Mouse (Mus musculus) left cerebral cortex, adult 9 months (tissue): ENCODE measurements around the gene Ear2.
"Not testable (repeated sequence)": the region's sequence is repeated elsewhere in the genome, so short reads cannot be mapped to it uniquely, and the experiment has no call there.

ENCODE experiments used
- DNase-seq, 2 experiments: peaks; one replicate each; pipeline ENCODE4 v3.0.0; 2022; ENCODE audit warnings: low spot score in 2 of 2

The Ear2 gene

GRCm38 (mm10) chr14:44102354-44102753 is at the start of gene Ear2:
Ear2 (plus strand) TSS chr14:44102654.
- not testable (repeated sequence) for DNase-seq

GRCm38 (mm10) chr14:44067879-44068278 is 34.6 kb upstream of the Ear2 start:
- peak in 1 of 2 experiments; percentile 21 for DNase-seq

GRCm38 (mm10) chr14:44070595-44070994 is 31.9 kb upstream of the Ear2 start:
- not testable (repeated sequence) for DNase-seq

- not testable (repeated sequence) for DNase-seq
Measured at GRCm38 (mm10) chr14:44077785-44078341, 24.6 kb upstream of the Ear2 start.

- not testable (repeated sequence) for DNase-seq
Measured at GRCm38 (mm10) chr14:44086588-44086987, 15.9 kb upstream of the Ear2 start.

- DNase-seq: not testable (repeated sequence)
Measured at GRCm38 (mm10) chr14:44087535-44087934, 14.9 kb upstream of the Ear2 start.

GRCm38 (mm10) chr14:44091524-44091923 is 10.9 kb upstream of the Ear2 start:
- DNase-seq: peak in 1 of 2 experiments; percentile 2

GRCm38 (mm10) chr14:44094445-44094844 is 8.0 kb upstream of the Ear2 start:
- DNase-seq: not testable (repeated sequence)

GRCm38 (mm10) chr14:44100030-44100429 is 2.4 kb upstream of the Ear2 start:
- DNase-seq: not testable (repeated sequence)

- DNase-seq: no peak
Measured at GRCm38 (mm10) chr14:44110981-44111380, 8.5 kb downstream of the Ear2 start.

GRCm38 (mm10) chr14:44123551-44123950 is 21.1 kb downstream of the Ear2 start, which contains the start of gene Gm3327:
Gm3327 (plus strand) TSS chr14:44123851.
- DNase-seq: not testable (repeated sequence)
